Mouse (Mus musculus): ENCODE data around the gene Vmn1r228. TPM values are rescaled to one million over a fixed set of nuclear protein-coding genes. Genes with fewer than 3 reads are reported as not detected.

Vmn1r228 gene
- total RNA-seq (2014; rRNA removed), result not detected in 2 replicates
- polyA plus RNA-seq (2015; fragmentation: Nextera tagmentation; extraction: Ambion mirVana), result not detected in 2 replicates

- ATAC-seq, result no peak
- TF ChIP-seq CTCF (IDR thresholded peaks at IDR 0.05; ENCODE audit: low read depth), result no peak
- no peaks in the 10 kb centered on the region for H3K4me1 ChIP-seq (ENCODE audit: insufficient read depth)
Observed at GRCm38 (mm10) chr17:20786057-20786456, at the start of gene Vmn1r228. Gene Vmn1r228 (minus strand): TSS chr17:20786157.

GRCm38 (mm10) chr17:20811255-20811654, 25.3 kb upstream of the Vmn1r228 start, which contains the start of gene Vmn1r229:
Gene Vmn1r229 (plus strand): TSS chr17:20811555.
- no peak within 1 kb of the TSS for H3K4me3 ChIP-seq (ENCODE audit: low read depth, low read length)
- H3K27me3 ChIP-seq (ENCODE audit: insufficient read depth, low read length), result no peaks in the 10 kb centered on the region
- TF ChIP-seq CTCF (IDR thresholded peaks at IDR 0.05; ENCODE audit: low read depth), result no peak
- no peaks in the 10 kb centered on the region for H3K4me1 ChIP-seq (ENCODE audit: insufficient read depth)
- no peak within 1 kb of the TSS for H3K27ac ChIP-seq (ENCODE audit: low read depth, low read length)
- no peak within 1 kb of the TSS for H3K4me2 ChIP-seq (ENCODE audit: low read depth)
- DNase-seq (no peak), ATAC-seq (no peak)
- no peak within 1 kb of the TSS for H3K9ac ChIP-seq
- H3K36me3 ChIP-seq (ENCODE audit: insufficient read depth), result no peaks in the 10 kb centered on the region
- WGBS, result 57% methylated on average over 1 of the region's 1 CpGs
- H3K9me3 ChIP-seq (ENCODE audit: low read length), result no peaks in the 10 kb centered on the region

More at GRCm38 (mm10) chr17:20786057-20786456, at the start of gene Vmn1r228:
- Histone ChIP-seq H3K9ac (no peak within 1 kb of the TSS), H3K9me3 (ENCODE audit: low read length) (no peaks in the 10 kb centered on the region; the same call in 1 of the 2 replicates), H3K4me3 (ENCODE audit: low read depth, low read length) (no peak within 1 kb of the TSS), H3K27me3 (ENCODE audit: insufficient read depth, low read length) (no peaks in the 10 kb centered on the region), H3K4me2 (ENCODE audit: low read depth) (no peak within 1 kb of the TSS), H3K36me3 (ENCODE audit: insufficient read depth) (no peaks in the 10 kb centered on the region), H3K27ac (ENCODE audit: low read depth, low read length) (no peak within 1 kb of the TSS)
- no peak for DNase-seq

- DNase-seq (no peak), ATAC-seq (no peak)
- no peak within 1 kb of the TSS for H3K4me2 ChIP-seq (ENCODE audit: low read depth)
- WGBS, result 38% methylated on average over 1 of the region's 1 CpGs
- H3K9ac ChIP-seq, result no peak within 1 kb of the TSS
- no peak within 1 kb of the TSS for H3K4me3 ChIP-seq (ENCODE audit: low read depth, low read length)
- no peak within 1 kb of the TSS for H3K27ac ChIP-seq (ENCODE audit: low read depth, low read length)
- no peak for TF ChIP-seq CTCF (IDR thresholded peaks at IDR 0.05; ENCODE audit: low read depth)
- H3K27me3 ChIP-seq (ENCODE audit: insufficient read depth, low read length), result no peaks in the 10 kb centered on the region
- H3K9me3 ChIP-seq (ENCODE audit: low read length), result no peaks in the 10 kb centered on the region
- H3K4me1 ChIP-seq (ENCODE audit: insufficient read depth), result no peaks in the 10 kb centered on the region
- no peaks in the 10 kb centered on the region for H3K36me3 ChIP-seq (ENCODE audit: insufficient read depth)
Observed at GRCm38 (mm10) chr17:20729543-20729942, 56.4 kb downstream of the Vmn1r228 start, which contains the start of gene Vmn1r227. Gene Vmn1r227 (plus strand): TSS chr17:20729843.

Other genes with a start within 250 kb of the Vmn1r228 start
- not detected in 2 replicates for gene Vmn2r109, start 221.4 kb downstream of the Vmn1r228 start, total RNA-seq (2014; rRNA removed)
- gene Vmn2r109, start 221.4 kb downstream of the Vmn1r228 start, polyA plus RNA-seq (2015; fragmentation: Nextera tagmentation; extraction: Ambion mirVana), result not detected in 2 replicates
- not detected in 2 replicates for gene Vmn2r110, start 189.7 kb downstream of the Vmn1r228 start, total RNA-seq (2014; rRNA removed)
- 0.03 TPM in 1 of 2 replicates, not detected in the other for gene Vmn2r110, start 189.7 kb downstream of the Vmn1r228 start, polyA plus RNA-seq (2015; fragmentation: Nextera tagmentation; extraction: Ambion mirVana)
- gene Fpr-rs3, start 161.3 kb downstream of the Vmn1r228 start, total RNA-seq (2014; rRNA removed), result not detected in 2 replicates
- not detected in 2 replicates for gene Fpr-rs3, start 161.3 kb downstream of the Vmn1r228 start, polyA plus RNA-seq (2015; fragmentation: Nextera tagmentation; extraction: Ambion mirVana)
- not detected in 2 replicates for gene Vmn1r226, start 103.3 kb downstream of the Vmn1r228 start, total RNA-seq (2014; rRNA removed)
- not detected in 2 replicates for gene Vmn1r226, start 103.3 kb downstream of the Vmn1r228 start, polyA plus RNA-seq (2015; fragmentation: Nextera tagmentation; extraction: Ambion mirVana)
- gene Vmn1r227, start 56.3 kb downstream of the Vmn1r228 start, total RNA-seq (2014; rRNA removed), result not detected in 2 replicates
- not detected in 2 replicates for gene Vmn1r227, start 56.3 kb downstream of the Vmn1r228 start, polyA plus RNA-seq (2015; fragmentation: Nextera tagmentation; extraction: Ambion mirVana)
- not detected in 2 replicates for gene Vmn1r229, start 25.4 kb upstream of the Vmn1r228 start, total RNA-seq (2014; rRNA removed)
- not detected in 2 replicates for gene Vmn1r229, start 25.4 kb upstream of the Vmn1r228 start, polyA plus RNA-seq (2015; fragmentation: Nextera tagmentation; extraction: Ambion mirVana)
- not detected in 2 replicates for gene Vmn1r230, start 54.3 kb upstream of the Vmn1r228 start, total RNA-seq (2014; rRNA removed)
- gene Vmn1r230, start 54.3 kb upstream of the Vmn1r228 start, polyA plus RNA-seq (2015; fragmentation: Nextera tagmentation; extraction: Ambion mirVana), result not detected in 2 replicates
- not detected in 2 replicates for gene Vmn1r231, start 118.9 kb upstream of the Vmn1r228 start, total RNA-seq (2014; rRNA removed)
- gene Vmn1r231, start 118.9 kb upstream of the Vmn1r228 start, polyA plus RNA-seq (2015; fragmentation: Nextera tagmentation; extraction: Ambion mirVana), result not detected in 2 replicates
- gene Vmn1r232, start 133.6 kb upstream of the Vmn1r228 start, total RNA-seq (2014; rRNA removed), result not detected in 2 replicates
- gene Vmn1r232, start 133.6 kb upstream of the Vmn1r228 start, polyA plus RNA-seq (2015; fragmentation: Nextera tagmentation; extraction: Ambion mirVana), result not detected in 2 replicates
- 628 and 654 TPM in 2 replicates for gene Ppp2r1a, start 159.2 kb upstream of the Vmn1r228 start, total RNA-seq (2014; rRNA removed)
- gene Ppp2r1a, start 159.2 kb upstream of the Vmn1r228 start, polyA plus RNA-seq (2015; fragmentation: Nextera tagmentation; extraction: Ambion mirVana), result 717 and 789 TPM in 2 replicates
- gene Vmn1r233, start 210.3 kb upstream of the Vmn1r228 start, total RNA-seq (2014; rRNA removed), result not detected in 2 replicates
- not detected in 2 replicates for gene Vmn1r233, start 210.3 kb upstream of the Vmn1r228 start, polyA plus RNA-seq (2015; fragmentation: Nextera tagmentation; extraction: Ambion mirVana)
- gene Zfp160, start 222.7 kb upstream of the Vmn1r228 start, total RNA-seq (2014; rRNA removed), result 22.5 and 31.3 TPM in 2 replicates
- 6.9 and 11.9 TPM in 2 replicates for gene Zfp160, start 222.7 kb upstream of the Vmn1r228 start, polyA plus RNA-seq (2015; fragmentation: Nextera tagmentation; extraction: Ambion mirVana)